Mouse (Mus musculus) forebrain, embryonic 11.5 days (tissue): ENCODE measurements at regions not wholly inside any gene's neighbourhood (a gene's known extent, or its start where the extent isn't known, plus 50 kb on each side); places are given as distances from the start of the nearest gene placed in this dataset. TPM values are rescaled to one million over a fixed set of nuclear protein-coding genes. Genes with fewer than 3 reads are reported as not detected.

Experiments used
- microRNA-seq: library from miRNA; unstranded; fragments of <30 nt; microRNA quantifications from one replicate; pipeline ENCODE4, GENCODE M21; 2016; ENCODE audit not compliant: insufficient number of aligned reads

Small RNAs in the stretch of these regions (microRNA-seq; reads per million reads assigned to microRNA genes)
- gene Gm22619 = not detected
